Mouse (Mus musculus) olfactory bulb, adult 2 months (tissue): ENCODE results near the gene Slc45a1.

Source experiments
- CTCF ChIP-seq: fragments of 200-500 bp; IDR thresholded peaks from 2 replicates; pipeline ENCODE4 v1.5.1; 2012; ENCODE audit warnings: low read depth, mild to moderate bottlenecking, low read length, moderate library complexity; ENCODE audit not compliant: insufficient read depth
- POLR2A ChIP-seq: fragments of 200-500 bp; IDR thresholded peaks from 2 replicates; pipeline ENCODE4 v1.6.1; 2012; ENCODE audit warnings: mild to moderate bottlenecking, low read depth, low read length, moderate library complexity; ENCODE audit not compliant: insufficient read depth

GRCm38 (mm10) chr4:150656504-150656903 is 4.5 kb upstream of the Slc45a1 start:
- no peak for TF ChIP-seq CTCF
- TF ChIP-seq POLR2A = no peak
